Mouse (Mus musculus) CH12.LX (cell line): ENCODE measurements around the gene Ablim1. TPM values are rescaled to one million over a fixed set of nuclear protein-coding genes. Genes with fewer than 3 reads are reported as not detected.
A peak's percentile ranks its signal among the peaks of the same experiment; 100 is the strongest.

Experiments used
- DNase-seq: peaks from one replicate; pipeline ENCODE4 v3.0.0-alpha.2; 2013; ENCODE audit errors: extremely low read depth
- H3K27ac ChIP-seq: 2 replicates; pipeline ENCODE4 v1.5.1; 2012; ENCODE audit warnings: low read depth, mild to moderate bottlenecking, control low read depth, moderate library complexity; ENCODE audit not compliant: insufficient read depth
- H3K27me3 ChIP-seq: replicated peaks from 2 replicates; pipeline ENCODE3; 2012; ENCODE audit warnings: inconsistent platforms
- H3K36me3 ChIP-seq, 2 experiments: replicated peaks in 1 of 2; 2 replicates each; pipeline versions ENCODE3 to v1.6.1; 2012; ENCODE audit warnings: inconsistent platforms in 1 of 2, low read length in 1 of 2, mild to moderate bottlenecking in 1 of 2, mixed read lengths in 1 of 2, moderate library complexity in 1 of 2; ENCODE audit not compliant: control insufficient read depth in 1 of 2, insufficient read depth in 1 of 2
- H3K4me1 ChIP-seq, 2 experiments: 2 replicates each; pipeline ENCODE4 v1.6.1; 2012; ENCODE audit warnings: inconsistent platforms in 1 of 2, moderate library complexity in 1 of 2; ENCODE audit not compliant: insufficient read depth in 2 of 2, control insufficient read depth in 1 of 2
- H3K4me2 ChIP-seq: 2 replicates; pipeline ENCODE4 v1.6.1; 2012; ENCODE audit warnings: low read depth, mild to moderate bottlenecking, control low read depth; ENCODE audit not compliant: poor library complexity, insufficient read depth, severe bottlenecking
- H3K4me3 ChIP-seq, 3 experiments: fragments of 150-350 bp in 1 of 3; sonication (generic) in 1 of 3; replicated peaks in 1 of 3; 2 replicates each; pipeline versions ENCODE3 to v1.5.1; 2011 to 2012; ENCODE audit warnings: low read depth in 2 of 3, low read length in 2 of 3, mild to moderate bottlenecking in 2 of 3, moderate library complexity in 2 of 3, control low read depth in 1 of 3, improper control_type of control experiment in 1 of 3, inconsistent platforms in 1 of 3, mixed read lengths in 1 of 3; ENCODE audit not compliant: poor library complexity in 1 of 3
- H3K79me2 ChIP-seq: replicated peaks from 2 replicates; pipeline ENCODE4 v1.6.1; 2012; ENCODE audit warnings: mild to moderate bottlenecking, moderate library complexity; ENCODE audit not compliant: control insufficient read depth, poor library complexity, insufficient read depth, severe bottlenecking; ENCODE audit errors: extremely low read depth
- H3K9ac ChIP-seq: 2 replicates; pipeline ENCODE4 v1.6.1; 2012; ENCODE audit warnings: low read depth, mild to moderate bottlenecking, control low read depth, moderate library complexity; ENCODE audit not compliant: insufficient read depth
- H3K9me3 ChIP-seq: replicated peaks from 2 replicates; pipeline ENCODE3; 2012; ENCODE audit warnings: low read length, inconsistent platforms, mixed read lengths
- BHLHE40 ChIP-seq: IDR thresholded peaks from 2 replicates; pipeline ENCODE4 v1.6.1; 2011; ENCODE audit warnings: mild to moderate bottlenecking, low read depth, low read length, improper control_type of control experiment
- CTCF ChIP-seq, 2 experiments: IDR thresholded peaks in 1 of 2; conservative IDR thresholded peaks in 1 of 2; 2 replicates each; pipeline ENCODE4 v1.5.1; 2011 to 2012; ENCODE audit warnings: low read depth in 2 of 2, low read length in 2 of 2, improper control_type of control experiment in 1 of 2, inconsistent platforms in 1 of 2, mild to moderate bottlenecking in 1 of 2, moderate library complexity in 1 of 2
- E2F4 ChIP-seq: IDR thresholded peaks from 2 replicates; pipeline ENCODE4 v1.6.1; 2011; ENCODE audit warnings: low read depth, low read length, improper control_type of control experiment; ENCODE audit not compliant: insufficient replicate concordance
- ELF1 ChIP-seq: IDR thresholded peaks from 2 replicates; pipeline ENCODE4 v1.6.1; 2014; ENCODE audit warnings: low read depth, mild to moderate bottlenecking, inconsistent platforms, low read length, improper control_type of control experiment
- IRF4 ChIP-seq: IDR thresholded peaks from 2 replicates; pipeline ENCODE4 v1.6.1; 2014; ENCODE audit warnings: low read depth, mild to moderate bottlenecking, inconsistent platforms, low read length, improper control_type of control experiment
- JUN ChIP-seq: IDR thresholded peaks from 2 replicates; pipeline ENCODE4 v1.6.1; 2011; ENCODE audit warnings: low read depth, mild to moderate bottlenecking, low read length, improper control_type of control experiment, moderate library complexity; ENCODE audit not compliant: insufficient read depth
- MEF2A ChIP-seq: IDR thresholded peaks from 2 replicates; pipeline ENCODE4 v1.6.1; 2014; ENCODE audit warnings: low read depth, mild to moderate bottlenecking, inconsistent platforms, low read length, improper control_type of control experiment, borderline replicate concordance
- MYC ChIP-seq: IDR thresholded peaks from 2 replicates; pipeline ENCODE4 v1.6.1; 2011; ENCODE audit warnings: low read depth, mild to moderate bottlenecking, improper control_type of control experiment, low read length
- NELFE ChIP-seq: IDR thresholded peaks from 2 replicates; pipeline ENCODE4 v1.6.1; 2011; ENCODE audit warnings: low read depth, low read length, improper control_type of control experiment
- NRF1 ChIP-seq: IDR thresholded peaks from 2 replicates; pipeline ENCODE4 v1.6.1; 2014; ENCODE audit warnings: low read depth, mild to moderate bottlenecking, inconsistent platforms, low read length, improper control_type of control experiment, moderate library complexity
- SMC3 ChIP-seq: IDR thresholded peaks from 2 replicates; pipeline ENCODE4 v1.6.1; 2011; ENCODE audit warnings: low read depth, low read length, improper control_type of control experiment
- USF1 ChIP-seq: IDR thresholded peaks from 2 replicates; pipeline ENCODE4 v1.6.1; 2014; ENCODE audit warnings: low read depth, mild to moderate bottlenecking, inconsistent platforms, low read length, improper control_type of control experiment
- USF2 ChIP-seq: conservative IDR thresholded peaks from 2 replicates; pipeline ENCODE4 v1.6.1; 2011; ENCODE audit warnings: low read depth, low read length, improper control_type of control experiment
- ZC3H11A ChIP-seq: IDR thresholded peaks from 2 replicates; pipeline ENCODE4 v1.6.1; 2012; ENCODE audit warnings: low read depth, mild to moderate bottlenecking, inconsistent platforms, low read length, improper control_type of control experiment
- ZNF384 ChIP-seq: IDR thresholded peaks from 2 replicates; pipeline ENCODE4 v1.6.1; 2012; ENCODE audit warnings: low read depth, low read length, improper control_type of control experiment, inconsistent platforms
- dilution Hi-C: fragments of 300-500 bp; cut with MboI; formaldehyde crosslinking; loops from 2 replicates; pipeline ENCODE4 v1.14.3; 2020; ENCODE audit warnings: low sequenced_read_pairs; ENCODE audit not compliant: extremely low pct_unique_long_range_greater_than_20kb, extremely low pct_ligation_motif_present
- in situ Hi-C: fragments of 300-500 bp; cut with MboI; formaldehyde crosslinking; loops from 3 replicates; pipeline ENCODE4 v1.14.3; 2019; ENCODE audit warnings: low sequenced_read_pairs, low pct_ligation_motif_present, low pct_unique_long_range_greater_than_20kb, mixed read lengths
- polyA plus RNA-seq: library from polyadenylated mRNA; unstranded; fragments of >175 nt; gene quantifications from 2 replicates; pipeline ENCODE4 v1.2.1, GENCODE M21; 2012; ENCODE audit warnings: low read depth; ENCODE audit not compliant: insufficient read length
- total RNA-seq, 2 experiments: library from RNA; depleted of rRNA; stranded (reverse); fragments of 300-350 nt in 1 of 2; fragments of >200 nt in 1 of 2; gene quantifications; 2 replicates each; pipeline ENCODE4 v1.2.3; 2012 to 2014

Gene Ablim1
- total and polyA plus RNA-seq, 3 experiments = 0.85 to 2.4 (median 2.0) TPM

DNA sequence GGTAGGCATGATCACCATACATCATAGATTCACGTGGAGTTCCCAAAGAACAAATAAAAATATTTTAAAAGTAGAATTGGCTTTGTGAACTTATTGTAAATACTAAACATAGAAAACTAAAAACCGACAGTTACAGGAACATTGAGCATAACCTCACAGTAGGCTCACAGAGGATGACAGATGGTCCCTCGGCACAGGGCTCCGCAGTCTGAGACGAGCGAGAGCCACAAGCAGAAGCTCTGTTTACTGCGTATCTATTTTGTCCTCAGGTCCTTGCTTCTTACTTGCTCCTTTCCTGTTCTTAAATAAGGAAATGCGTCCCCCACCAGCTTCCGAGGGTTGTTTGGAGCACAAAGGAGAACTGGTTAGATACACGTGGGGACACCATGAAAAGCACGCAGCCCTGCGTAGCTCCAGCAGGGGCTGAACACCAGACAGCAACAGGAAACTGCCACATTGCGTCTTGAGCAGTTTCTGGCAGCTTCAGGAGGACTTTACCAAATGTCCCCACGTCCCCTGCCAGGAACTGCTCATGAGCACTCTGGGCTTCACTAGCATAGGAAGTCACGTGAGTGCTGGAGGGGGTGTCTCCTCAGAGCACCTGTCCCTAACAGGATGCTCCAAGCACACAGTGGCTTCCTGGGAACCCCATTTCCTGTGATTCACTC, 103.1 kb downstream of the Ablim1 start:
- H3K4me2 ChIP-seq = no peak overlapping the region
- dilution Hi-C loops = no loop called here

DNA sequence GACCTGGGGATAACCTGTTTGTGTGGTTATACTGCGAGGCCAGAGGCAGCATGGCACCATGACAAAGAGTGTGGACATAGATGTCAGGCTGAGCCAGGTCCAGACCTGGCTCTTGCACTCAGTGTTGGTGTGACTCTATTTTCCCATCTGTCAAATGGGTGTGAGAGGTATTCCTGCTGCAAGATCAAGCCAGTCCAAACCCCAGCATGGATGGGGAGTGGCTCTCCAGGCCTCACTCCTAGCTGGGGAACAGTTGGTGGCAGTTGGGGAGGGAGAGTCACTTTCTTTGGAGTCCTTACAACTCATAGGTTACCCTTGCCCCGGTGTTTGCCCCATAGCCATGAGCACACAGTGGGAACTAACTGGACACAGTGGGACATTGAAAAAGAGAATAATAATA, 103.8 kb downstream of the Ablim1 start:
- TF ChIP-seq E2F4 (no peak), MEF2A (no peak), NELFE (no peak), IRF4 (no peak), ZC3H11A (no peak), SMC3 (no peak), NRF1 (no peak), USF2 (no peak), CTCF (conservative IDR thresholded peaks at IDR 0.05 in 1 of 2, IDR thresholded peaks at IDR 0.05 in 1 of 2; ENCODE audit: low read depth in 2 of 2, low read length in 2 of 2) (no peak), MYC (no peak), ZNF384 (no peak), ELF1 (no peak), JUN (no peak), USF1 (no peak)
- no peaks in the 10 kb centered on the region for H3K27me3 ChIP-seq
- H3K79me2 ChIP-seq = no peaks in the 10 kb centered on the region
- H3K36me3 ChIP-seq = no peaks in the 10 kb centered on the region
- in situ Hi-C loops (no loop called here), dilution Hi-C loops (no loop called here)
- H3K4me3 ChIP-seq = no peak overlapping the region
- H3K4me2 ChIP-seq = no peak overlapping the region
- no peak overlapping the region for H3K27ac ChIP-seq
- H3K9ac ChIP-seq = no peak overlapping the region
- H3K4me1 ChIP-seq = peaks cover 3 to 12% of the 10 kb centered on the region in 2 experiments; a peak in 2 of 4 replicates
- DNase-seq = no peak
- no peaks in the 10 kb centered on the region for H3K9me3 ChIP-seq

More for the DNA sequence above, 103.1 kb downstream of the Ablim1 start:
- no peaks in the 10 kb centered on the region for H3K27me3 ChIP-seq
- H3K36me3 ChIP-seq = no peaks in the 10 kb centered on the region
- no peak overlapping the region for H3K4me3 ChIP-seq
- no peak for DNase-seq
- in situ Hi-C loops = no loop called here
- TF ChIP-seq SMC3 (no peak), BHLHE40 (peak; percentile 23; the same call in 1 of the 2 replicates)
- no peak overlapping the region for H3K27ac ChIP-seq
- no peaks in the 10 kb centered on the region for H3K79me2 ChIP-seq
- H3K9ac ChIP-seq = no peak overlapping the region
- no peaks in the 10 kb centered on the region for H3K9me3 ChIP-seq
- peaks cover 3 to 12% of the 10 kb centered on the region in 2 experiments; a peak in 2 of 4 replicates for H3K4me1 ChIP-seq
